8 mouse cellular contexts compared by ENCODE assay signal in the genomic region with DNA sequence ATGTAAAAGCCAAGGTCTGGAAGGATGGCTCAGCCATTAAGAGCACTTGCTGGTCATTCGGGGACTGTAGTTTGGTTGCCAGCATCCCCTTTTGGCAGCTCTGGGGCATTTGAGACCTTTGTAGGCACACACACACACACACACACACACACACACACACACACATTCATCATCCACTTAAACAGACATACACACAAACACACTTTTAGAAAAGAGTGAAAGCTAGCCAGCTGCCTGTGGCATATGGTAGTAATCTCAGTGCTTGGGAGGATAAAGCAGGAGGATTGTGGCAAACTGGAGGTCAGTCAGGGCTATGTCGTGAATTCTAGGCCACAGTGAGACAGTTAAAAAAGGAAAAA. TPM values are rescaled to one million over a fixed set of nuclear protein-coding genes. Genes with fewer than 3 reads are reported as not detected.
DNase-seq lines count a peak whose midpoint lies in the region; ATAC-seq and TF ChIP-seq lines count a peak whose summit lies in the region.

No protein-coding gene starts in this region.

- H3K27ac ChIP-seq in testis, adult 2 months (ENCODE audit: control insufficient read depth, insufficient read depth, low read depth, low read length) = peak overlapping the region; percentile 88
- peak overlapping the region; percentile 98 for H3K27ac ChIP-seq in liver, embryonic 15.5 days (replicated peaks)

- no peaks in the 10 kb centered on the region for H3K27me3 ChIP-seq in testis, adult 2 months (ENCODE audit: control insufficient read depth, insufficient read depth, low read length)
- H3K27me3 ChIP-seq in liver, embryonic 15.5 days = no peaks in the 10 kb centered on the region

- H3K36me3 ChIP-seq in testis, adult 2 months (ENCODE audit: control insufficient read depth, insufficient read depth, low read length) = no peaks in the 10 kb centered on the region
- H3K36me3 ChIP-seq in liver, embryonic 15.5 days (replicated peaks) = peaks cover 4% of the 10 kb centered on the region; the same call in 1 of the 2 replicates

- no peaks in the 10 kb centered on the region for H3K9me3 ChIP-seq in liver, embryonic 15.5 days (replicated peaks)

- H3K4me3 ChIP-seq in testis, adult 2 months (ENCODE audit: control insufficient read depth, low read depth, low read length) = peak overlapping the region; percentile 93
- peak overlapping the region; percentile 99 for H3K4me3 ChIP-seq in liver, embryonic 15.5 days (replicated peaks)

- DNase-seq in embryo, embryonic 10 days (ENCODE audit: low spot score) = peak; percentile 13
- DNase-seq in embryo, embryonic 10.5 days (ENCODE audit: low spot score) = no peak
- no peak for DNase-seq in testis, postnatal 10 days (ENCODE audit: low spot score)
- no peak for DNase-seq in urinary bladder, postnatal 4 days (ENCODE audit: low spot score in 2 of 2)

- peak overlapping the region; percentile 98 for H3K4me2 ChIP-seq in liver, embryonic 15.5 days

- TF ChIP-seq CTCF in testis, adult 2 months (IDR thresholded peaks at IDR 0.05; ENCODE audit: control insufficient read depth, insufficient read depth, insufficient replicate concordance, low read depth, low read length) = no peak

- no peak for ATAC-seq in liver, embryonic 15.5 days (ENCODE audit: insufficient read depth)
- ATAC-seq in megakaryocyte progenitor cell, adult 5-6 weeks (replicated peaks; ENCODE audit: poor library complexity) = no peak
- ATAC-seq in frontal cortex, adult (ENCODE audit: low TSS enrichment) = no peak

- no peak for TF ChIP-seq POLR2A in testis, adult 2 months (IDR thresholded peaks at IDR 0.05; ENCODE audit: control insufficient read depth, low read depth, low read length)

- 16% methylated on average over 2 of the region's 2 CpGs for WGBS in liver, embryonic 15.5 days (ENCODE audit: insufficient replicate concordance)

- peak overlapping the region; percentile 73 for H3K9ac ChIP-seq in liver, embryonic 15.5 days

- peaks cover 14% of the 10 kb centered on the region for H3K4me1 ChIP-seq in testis, adult 2 months (ENCODE audit: control insufficient read depth, insufficient read depth, low read length)
- H3K4me1 ChIP-seq in liver, embryonic 15.5 days (replicated peaks) = peaks cover 89% of the 10 kb centered on the region

RNA-seq across cellular contexts. Expression of a gene that starts 0.8 kb away (rescaled TPM):
- polyA plus RNA-seq in testis, adult 2 months (2012; rRNA removed) = 114 and 125 TPM in 2 replicates
- polyA plus RNA-seq in liver, embryonic 15.5 days (2015; fragmentation: Nextera tagmentation; extraction: Ambion mirVana) = 20.0 and 21.9 TPM in 2 replicates
- total RNA-seq in megakaryocyte progenitor cell, adult 5-6 weeks (2015) = 18.8 and 21.5 TPM in 2 replicates
- 37.2 and 37.4 TPM in 2 replicates for total RNA-seq in megakaryocyte progenitor cell, adult 5-6 weeks (2017)

RNA-seq across cellular contexts. Expression of a gene that starts 49.6 kb away (rescaled TPM):
- polyA plus RNA-seq in testis, adult 2 months (2012; rRNA removed) = 35.5 and 40.4 TPM in 2 replicates
- polyA plus RNA-seq in liver, embryonic 15.5 days (2015; fragmentation: Nextera tagmentation; extraction: Ambion mirVana) = 2.4 and 2.5 TPM in 2 replicates
- 11.6 and 15.8 TPM in 2 replicates for total RNA-seq in megakaryocyte progenitor cell, adult 5-6 weeks (2015)
- total RNA-seq in megakaryocyte progenitor cell, adult 5-6 weeks (2017) = 8.1 and 9.3 TPM in 2 replicates

RNA-seq across cellular contexts. Expression of a gene that starts 49.8 kb away (rescaled TPM):
- 5.4 and 6.9 TPM in 2 replicates for polyA plus RNA-seq in testis, adult 2 months (2012; rRNA removed)
- polyA plus RNA-seq in liver, embryonic 15.5 days (2015; fragmentation: Nextera tagmentation; extraction: Ambion mirVana) = 1.0 and 1.1 TPM in 2 replicates
- total RNA-seq in megakaryocyte progenitor cell, adult 5-6 weeks (2015) = 0.81 and 2.6 TPM in 2 replicates
- total RNA-seq in megakaryocyte progenitor cell, adult 5-6 weeks (2017) = 0.21 and 0.64 TPM in 2 replicates

RNA-seq across cellular contexts. Expression of a gene that starts 52.5 kb away (rescaled TPM):
- 117 and 150 TPM in 2 replicates for polyA plus RNA-seq in testis, adult 2 months (2012; rRNA removed)
- polyA plus RNA-seq in liver, embryonic 15.5 days (2015; fragmentation: Nextera tagmentation; extraction: Ambion mirVana) = 107 and 109 TPM in 2 replicates
- 23.0 and 39.2 TPM in 2 replicates for total RNA-seq in megakaryocyte progenitor cell, adult 5-6 weeks (2015)
- 17.4 and 27.4 TPM in 2 replicates for total RNA-seq in megakaryocyte progenitor cell, adult 5-6 weeks (2017)

Comparison
In these comparisons a context has a peak if more than half of its experiments do, and no peak if none do; other contexts are left out.
1. RNA of a gene that starts 49.6 kb away (polyA plus RNA-seq): 35.5 to 40.4 TPM in testis, adult 2 months; 2.4 to 2.5 TPM in liver, embryonic 15.5 days; every median in the first group is over 10 times any median in the second.